Mouse (Mus musculus) midbrain, postnatal 0 days (tissue): ENCODE data around the gene Sele. TPM values are rescaled to one million over a fixed set of nuclear protein-coding genes. Genes with fewer than 3 reads are reported as not detected.

ENCODE experiments used
- ATAC-seq: fragments of 200-750 bp; cut with Nextera tagmentation; 2 replicates; pipeline ENCODE4 v1.8.0; 2017; ENCODE audit warnings: moderate number of reproducible peaks, mild to moderate bottlenecking, moderate TSS enrichment, moderate library complexity; ENCODE audit not compliant: low FRiP score
- DNase-seq: peaks from one replicate; pipeline ENCODE4 v3.0.0-alpha.2; 2015; ENCODE audit warnings: low spot score
- H3K27ac ChIP-seq: fragments of 300-500 bp; sonication (generic); 2 replicates; pipeline ENCODE4 v1.5.1; 2014; ENCODE audit warnings: low read depth, mild to moderate bottlenecking, low read length, mixed read lengths
- H3K27me3 ChIP-seq: fragments of 300-500 bp; sonication (generic); 2 replicates; pipeline ENCODE4 v1.6.1; 2014; ENCODE audit warnings: low read length, control low read depth, mixed read lengths; ENCODE audit not compliant: insufficient read depth
- H3K36me3 ChIP-seq: fragments of 300-500 bp; sonication (generic); 2 replicates; pipeline ENCODE4 v1.6.1; 2014; ENCODE audit warnings: low read length, control low read depth, mixed read lengths; ENCODE audit not compliant: insufficient read depth
- H3K4me1 ChIP-seq: fragments of 300-500 bp; sonication (generic); 2 replicates; pipeline ENCODE4 v1.6.1; 2014; ENCODE audit warnings: mild to moderate bottlenecking, control low read depth, antibody characterized with exemption, low read length, mixed read lengths; ENCODE audit not compliant: insufficient read depth
- H3K4me2 ChIP-seq: fragments of 300-500 bp; sonication (generic); 2 replicates; pipeline ENCODE4 v1.6.1; 2014; ENCODE audit warnings: low read depth, mild to moderate bottlenecking, low read length, mixed read lengths; ENCODE audit not compliant: poor library complexity, severe bottlenecking
- H3K4me3 ChIP-seq: fragments of 300-500 bp; sonication (generic); 2 replicates; pipeline ENCODE4 v1.5.1; 2014; ENCODE audit warnings: low read depth, mild to moderate bottlenecking, low read length, moderate library complexity
- H3K9ac ChIP-seq: fragments of 300-500 bp; sonication (generic); replicated peaks from 2 replicates; pipeline ENCODE4 v1.6.1; 2014; ENCODE audit warnings: mild to moderate bottlenecking, low read length, moderate library complexity, mixed read lengths; ENCODE audit not compliant: poor library complexity, severe bottlenecking
- H3K9me3 ChIP-seq: fragments of 300-500 bp; sonication (generic); 2 replicates; pipeline ENCODE4 v1.6.1; 2016; ENCODE audit warnings: low read length, control low read depth
- CTCF ChIP-seq: IDR thresholded peaks from 2 replicates; pipeline ENCODE4 v1.5.1; 2016; ENCODE audit warnings: antibody characterized with exemption, mild to moderate bottlenecking
- WGBS: fragments of 180-500 bp; shearing (Covaris S2); extraction: QIAGEN DNeasy Blood & Tissue Kit; methylation state at CpG from one replicate; pipeline ENCODE4 v1.1.7; 2014; 5-methylcytosine and 5-hydroxymethylcytosine counted together
- polyA plus RNA-seq: library from polyadenylated mRNA; unstranded; fragments of >200 nt; fragmentation: Nextera tagmentation; extraction: Ambion mirVana; gene quantifications from 2 replicates; pipeline ENCODE4 v1.2.1, GENCODE M21; 2015
- total RNA-seq: library from RNA; depleted of rRNA; stranded (reverse); fragments of >200 nt; gene quantifications from 2 replicates; pipeline ENCODE4 v1.2.3, GENCODE M21; 2014

The Sele gene
- total and polyA plus RNA-seq, 2 experiments from 2014 or later = not detected

GRCm38 (mm10) chr1:164079091-164079490 is 31.1 kb downstream of the Sele start:
- Histone ChIP-seq H3K4me2 (no peak overlapping the region), H3K36me3 (no peaks in the 10 kb centered on the region), H3K4me3 (no peak overlapping the region), H3K27me3 (no peaks in the 10 kb centered on the region), H3K9ac (no peak overlapping the region), H3K4me1 (no peaks in the 10 kb centered on the region), H3K27ac (no peak overlapping the region), H3K9me3 (no peaks in the 10 kb centered on the region)
- no peak for DNase-seq
- TF ChIP-seq CTCF = no peak
- no peak for ATAC-seq
- 87% methylated on average over 11 of the region's 11 CpGs for WGBS

GRCm38 (mm10) chr1:164083046-164083445 is 35.0 kb downstream of the Sele start:
- Histone ChIP-seq H3K36me3 (no peaks in the 10 kb centered on the region), H3K9ac (no peak overlapping the region), H3K4me2 (no peak overlapping the region), H3K9me3 (no peaks in the 10 kb centered on the region), H3K4me3 (no peak overlapping the region), H3K27ac (no peak overlapping the region), H3K4me1 (no peaks in the 10 kb centered on the region), H3K27me3 (no peaks in the 10 kb centered on the region)
- WGBS = 94% methylated on average over 4 of the region's 4 CpGs
- TF ChIP-seq CTCF = no peak
- ATAC-seq (no peak), DNase-seq (no peak)

GRCm38 (mm10) chr1:164086797-164087196 is 38.8 kb downstream of the Sele start:
- no peak for ATAC-seq
- Histone ChIP-seq H3K36me3 (no peaks in the 10 kb centered on the region), H3K27ac (no peak overlapping the region), H3K4me3 (no peak overlapping the region), H3K9ac (no peak overlapping the region), H3K9me3 (no peaks in the 10 kb centered on the region), H3K27me3 (no peaks in the 10 kb centered on the region), H3K4me2 (no peak overlapping the region), H3K4me1 (no peaks in the 10 kb centered on the region)
- no peak for DNase-seq
- no peak for TF ChIP-seq CTCF
- 83% methylated on average over 3 of the region's 3 CpGs for WGBS

DNA sequence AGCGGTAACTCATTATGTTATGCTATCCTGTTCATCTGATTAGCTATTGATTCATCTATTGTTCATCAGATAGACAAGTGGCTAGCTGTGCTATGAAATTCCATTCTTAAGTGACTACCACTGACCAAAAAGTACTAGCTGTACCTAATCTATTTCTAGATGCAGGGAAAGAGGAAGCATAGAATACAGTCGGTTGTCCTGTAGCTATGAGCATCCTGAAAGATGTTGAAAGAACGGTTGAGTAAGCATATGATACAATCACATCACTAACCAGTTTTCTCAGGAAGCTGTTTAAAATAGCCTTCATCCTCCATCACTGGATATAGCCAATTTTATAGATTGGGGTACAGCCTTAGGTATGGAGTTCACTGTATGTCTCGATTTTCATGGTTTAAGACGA is 39.8 kb downstream of the Sele start:
- no peaks in the 10 kb centered on the region for H3K9me3 ChIP-seq
- no peak for TF ChIP-seq CTCF
- no peaks in the 10 kb centered on the region for H3K4me1 ChIP-seq
- DNase-seq (no peak), ATAC-seq (no peak)
- no peaks in the 10 kb centered on the region for H3K36me3 ChIP-seq
- no peak overlapping the region for H3K4me2 ChIP-seq
- no peaks in the 10 kb centered on the region for H3K27me3 ChIP-seq
- 94% methylated on average over 5 of the region's 5 CpGs for WGBS
- H3K4me3 ChIP-seq = no peak overlapping the region
- no peak overlapping the region for H3K9ac ChIP-seq
- no peak overlapping the region for H3K27ac ChIP-seq

DNA sequence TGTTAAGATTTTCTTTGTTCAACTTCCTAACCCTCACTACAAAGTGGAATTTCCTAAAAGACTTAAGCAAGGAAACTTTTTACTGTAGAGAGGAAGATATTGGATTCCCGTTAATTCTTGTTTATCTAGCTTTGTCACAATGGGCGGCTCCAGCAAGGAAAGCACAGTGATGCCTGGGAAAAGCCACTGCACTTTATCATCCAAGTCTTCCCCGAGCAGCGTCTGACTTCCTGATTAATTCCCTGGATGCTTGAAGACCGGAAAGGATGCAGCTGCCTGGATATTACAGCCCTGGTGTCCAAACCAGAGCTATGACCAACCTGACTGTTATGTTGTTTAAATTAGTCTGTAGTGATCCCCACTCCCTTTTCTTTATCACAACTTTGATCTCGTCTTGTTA is 48.7 kb downstream of the Sele start:
- 78% methylated on average over 6 of the region's 6 CpGs for WGBS

DNA sequence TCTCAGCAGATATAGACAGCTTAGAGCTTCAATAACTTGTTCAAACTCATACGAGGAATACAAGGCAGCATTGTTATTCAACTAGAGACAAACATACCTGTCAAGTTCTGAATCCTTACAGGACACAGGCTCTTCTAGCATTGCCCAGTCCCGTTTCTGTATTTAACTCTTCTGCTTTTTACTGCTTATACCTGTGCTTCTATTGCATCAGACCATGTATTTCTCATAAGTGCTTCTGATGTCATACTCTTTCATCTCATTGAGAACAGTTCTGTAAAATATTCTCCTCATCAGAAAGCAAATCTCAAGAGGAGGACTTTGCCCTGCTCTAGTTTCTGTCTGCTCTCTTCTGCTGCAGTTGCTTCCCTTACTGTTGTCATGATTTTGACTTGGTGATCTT is 49.9 kb downstream of the Sele start:
- Histone ChIP-seq H3K4me2 (no peak overlapping the region), H3K27ac (no peak overlapping the region), H3K9me3 (no peaks in the 10 kb centered on the region), H3K4me3 (no peak overlapping the region), H3K36me3 (no peaks in the 10 kb centered on the region), H3K9ac (no peak overlapping the region), H3K27me3 (no peaks in the 10 kb centered on the region), H3K4me1 (no peaks in the 10 kb centered on the region)
- no peak for TF ChIP-seq CTCF
- ATAC-seq = no peak
- WGBS = 87% methylated on average over 2 of the region's 2 CpGs
- no peak for DNase-seq

More for the DNA sequence above, 48.7 kb downstream of the Sele start:
- Histone ChIP-seq H3K4me2 (no peak overlapping the region), H3K9ac (no peak overlapping the region), H3K36me3 (no peaks in the 10 kb centered on the region), H3K27ac (no peak overlapping the region), H3K4me1 (no peaks in the 10 kb centered on the region), H3K4me3 (no peak overlapping the region), H3K27me3 (no peaks in the 10 kb centered on the region), H3K9me3 (no peaks in the 10 kb centered on the region)
- DNase-seq = no peak
- no peak for TF ChIP-seq CTCF
- ATAC-seq = no peak
